Mouse (Mus musculus): ENCODE results near the gene Gstp2.
"Not testable (repeated sequence)": the region's sequence is repeated elsewhere in the genome, so short reads cannot be mapped to it uniquely, and the experiment has no call there.

Gstp2 gene

GRCm38 (mm10) chr19:4068717-4069410 lies 23.0 kb upstream of the Gstp2 start:
- no peak for DNase-seq

GRCm38 (mm10) chr19:4068242-4068641 lies 22.4 kb upstream of the Gstp2 start:
- not testable (repeated sequence) for DNase-seq

GRCm38 (mm10) chr19:4066877-4067276 lies 21.1 kb upstream of the Gstp2 start:
- DNase-seq, result no peak

- DNase-seq, result no peak
These were observed 20.5 kb upstream of the Gstp2 start for GRCm38 (mm10) chr19:4066280-4066679.

- DNase-seq, result not testable (repeated sequence)
These were observed 18.7 kb upstream of the Gstp2 start for GRCm38 (mm10) chr19:4064501-4064900.

GRCm38 (mm10) chr19:4063357-4063756 lies 17.5 kb upstream of the Gstp2 start:
- DNase-seq, result not testable (repeated sequence)

- no peak for DNase-seq
These were observed 15.2 kb upstream of the Gstp2 start for GRCm38 (mm10) chr19:4060899-4061465.

- DNase-seq, result not testable (repeated sequence)
These were observed 14.4 kb upstream of the Gstp2 start for GRCm38 (mm10) chr19:4060044-4060898.

GRCm38 (mm10) chr19:4059069-4059740 lies 13.4 kb upstream of the Gstp2 start, which contains the start of gene Gstp3:
Gene Gstp3, minus strand, starts transcription at chr19:4059569.
- peak; percentile 61 for DNase-seq

GRCm38 (mm10) chr19:4058581-4058980 lies 12.8 kb upstream of the Gstp2 start:
- DNase-seq, result no peak

GRCm38 (mm10) chr19:4057962-4058361 lies 12.1 kb upstream of the Gstp2 start:
- DNase-seq, result no peak

GRCm38 (mm10) chr19:4057389-4057788 lies 11.6 kb upstream of the Gstp2 start:
- DNase-seq, result no peak

GRCm38 (mm10) chr19:4056727-4057126 lies 10.9 kb upstream of the Gstp2 start:
- DNase-seq, result no peak

GRCm38 (mm10) chr19:4055947-4056693 lies 10.3 kb upstream of the Gstp2 start:
- DNase-seq, result no peak

GRCm38 (mm10) chr19:4055216-4055946 lies 9.6 kb upstream of the Gstp2 start:
- DNase-seq, result no peak

GRCm38 (mm10) chr19:4054613-4055012 lies 8.8 kb upstream of the Gstp2 start:
- no peak for DNase-seq

- DNase-seq, result no peak
These were observed 6.8 kb upstream of the Gstp2 start for GRCm38 (mm10) chr19:4052516-4053030.

GRCm38 (mm10) chr19:4051741-4052515 lies 6.1 kb upstream of the Gstp2 start:
- peak; percentile 79 for DNase-seq

GRCm38 (mm10) chr19:4051016-4051415 lies 5.2 kb upstream of the Gstp2 start:
- no peak for DNase-seq

- DNase-seq, result not testable (repeated sequence)
These were observed 3.2 kb upstream of the Gstp2 start for GRCm38 (mm10) chr19:4049069-4049468.

- peak; percentile 89 for DNase-seq
These were observed 2.0 kb upstream of the Gstp2 start for GRCm38 (mm10) chr19:4047859-4048258.
